Mouse (Mus musculus): Measurements from ENCODE around the gene C130026I21Rik.
"Not testable (repeated sequence)": the region's sequence is repeated elsewhere in the genome, so short reads cannot be mapped to it uniquely, and the experiment has no call there.

- not testable (repeated sequence) for TF ChIP-seq CTCF (IDR thresholded peaks at IDR 0.05; ENCODE audit: low read depth); EP300 (optimal IDR thresholded peaks at IDR 0.05)
Observed at GRCm38 (mm10) chr1:85118341-85118740, 152.0 kb downstream of the C130026I21Rik start.

All from stomach, postnatal 0 days (tissue).